Comparison of ENCODE assay signal across 18 mouse cellular contexts in genomic region chr1:63667201-63667948, GRCm38 (mm10). TPM values are rescaled to one million over a fixed set of nuclear protein-coding genes. Genes with fewer than 3 reads are reported as not detected.
DNase-seq lines count a peak whose midpoint lies in the region; ATAC-seq and TF ChIP-seq lines count a peak whose summit lies in the region.
"Had no signal": no experiment of that assay in that cellular context is flagged by ENCODE, and none has a peak within 500 bp of the region (broad histone marks: within the 10 kb centered on the region; RNA-seq: fewer than 3 reads in every experiment).

No protein-coding gene starts in this region.

- H3K4me3 ChIP-seq in hindbrain, embryonic 11.5 days (ENCODE audit: low read depth, low read length), result no peak overlapping the region
- H3K4me3 ChIP-seq in hindbrain, embryonic 10.5 days, result no peak overlapping the region
- no peak overlapping the region for H3K4me3 ChIP-seq in forebrain, embryonic 16.5 days (replicated peaks; ENCODE audit: low read length)
- H3K4me3 ChIP-seq in midbrain, postnatal 0 days (ENCODE audit: low read depth, low read length), result no peak overlapping the region
- H3K4me3 ChIP-seq in heart, embryonic 11.5 days (ENCODE audit: low read depth, low read length), result no peak overlapping the region
- H3K4me3 ChIP-seq: myocyte had no signal

- H3K27me3 ChIP-seq in hindbrain, embryonic 11.5 days (ENCODE audit: control insufficient read depth, insufficient read depth, low read length), result no peaks in the 10 kb centered on the region
- no peaks in the 10 kb centered on the region for H3K27me3 ChIP-seq in hindbrain, embryonic 10.5 days (ENCODE audit: insufficient read depth, poor library complexity, severe bottlenecking)
- H3K27me3 ChIP-seq in forebrain, embryonic 16.5 days (replicated peaks; ENCODE audit: control insufficient read depth, insufficient read depth, low read length), result no peaks in the 10 kb centered on the region; the same call in 1 of the 2 replicates
- H3K27me3 ChIP-seq in midbrain, postnatal 0 days (ENCODE audit: insufficient read depth, low read length), result no peaks in the 10 kb centered on the region
- peaks cover 4% of the 10 kb centered on the region; the same call in 1 of the 2 replicates for H3K27me3 ChIP-seq in heart, embryonic 11.5 days (ENCODE audit: control insufficient read depth, insufficient read depth, low read length)

- ATAC-seq in hindbrain, embryonic 11.5 days (ENCODE audit: low FRiP score), result no peak
- ATAC-seq in forebrain, embryonic 16.5 days, result peak; percentile 32
- no peak for ATAC-seq in midbrain, postnatal 0 days (ENCODE audit: low FRiP score)
- ATAC-seq in heart, embryonic 11.5 days (replicated peaks; ENCODE audit: insufficient number of reproducible peaks, low FRiP score, low TSS enrichment), result no peak

- intact Hi-C loops in left cerebral cortex, postnatal 14 days (cut with DNase I), result no loop called here

- WGBS in hindbrain, embryonic 11.5 days, result 51% methylated on average over 9 of the region's 9 CpGs
- WGBS in hindbrain, embryonic 10.5 days, result 53% methylated on average over 9 of the region's 9 CpGs
- 21% methylated on average over 9 of the region's 9 CpGs for WGBS in forebrain, embryonic 16.5 days
- 47% methylated on average over 9 of the region's 9 CpGs for WGBS in midbrain, postnatal 0 days
- 31% methylated on average over 9 of the region's 9 CpGs for WGBS in heart, embryonic 11.5 days (ENCODE audit: insufficient replicate concordance)

- no peak for TF ChIP-seq CTCF in midbrain, postnatal 0 days (IDR thresholded peaks at IDR 0.05)

- H3K9ac ChIP-seq in hindbrain, embryonic 11.5 days (ENCODE audit: low read depth, low read length), result no peak overlapping the region
- no peak overlapping the region for H3K9ac ChIP-seq in forebrain, embryonic 16.5 days (replicated peaks; ENCODE audit: low read depth, low read length)
- peak overlapping the region; percentile 44; the same call in 1 of the 2 replicates for H3K9ac ChIP-seq in midbrain, postnatal 0 days (replicated peaks; ENCODE audit: low read length, poor library complexity, severe bottlenecking)
- no peak overlapping the region for H3K9ac ChIP-seq in heart, embryonic 11.5 days (ENCODE audit: low read depth, low read length)

- DNase-seq in hindbrain, embryonic 11.5 days (ENCODE audit: low spot score), result peak; percentile 14
- no peak for DNase-seq in hindbrain, embryonic 10.5 days (ENCODE audit: low spot score)
- peak; percentile 45 for DNase-seq in R1 (ENCODE audit: low read depth, low spot score)
- DNase-seq in midbrain, postnatal 0 days (ENCODE audit: low spot score), result peak; percentile 33
- DNase-seq in ovary, postnatal 10 days (ENCODE audit: low spot score), result no peak
- no peak for DNase-seq in left cerebral cortex, postnatal 14 days (ENCODE audit: low spot score in 2 of 2)
- DNase-seq: adrenal gland, postnatal 14 days; cerebellum, adult 11-12 months; gastrocnemius, postnatal 25 days; kidney, adult 11 months; kidney, postnatal 36 days; thymus, postnatal 4 days had no signal

- H3K4me1 ChIP-seq in hindbrain, embryonic 11.5 days (replicated peaks; ENCODE audit: control insufficient read depth, insufficient read depth, low read length), result peaks cover 3% of the 10 kb centered on the region; the same call in 1 of the 2 replicates
- H3K4me1 ChIP-seq in hindbrain, embryonic 10.5 days (replicated peaks), result peaks cover 17% of the 10 kb centered on the region
- peaks cover 17% of the 10 kb centered on the region for H3K4me1 ChIP-seq in forebrain, embryonic 16.5 days (replicated peaks; ENCODE audit: control insufficient read depth, insufficient read depth, low read length)
- peaks cover 10% of the 10 kb centered on the region; the same call in 1 of the 2 replicates for H3K4me1 ChIP-seq in midbrain, postnatal 0 days (ENCODE audit: insufficient read depth, low read length)
- no peaks in the 10 kb centered on the region for H3K4me1 ChIP-seq in heart, embryonic 11.5 days (ENCODE audit: control insufficient read depth, insufficient read depth, low read length)

- H3K9me3 ChIP-seq in hindbrain, embryonic 11.5 days (ENCODE audit: control insufficient read depth, low read length), result no peaks in the 10 kb centered on the region
- H3K9me3 ChIP-seq in hindbrain, embryonic 10.5 days, result no peaks in the 10 kb centered on the region
- no peaks in the 10 kb centered on the region for H3K9me3 ChIP-seq in forebrain, embryonic 16.5 days (ENCODE audit: control insufficient read depth, low read length)
- no peaks in the 10 kb centered on the region for H3K9me3 ChIP-seq in midbrain, postnatal 0 days (ENCODE audit: low read length)
- no peaks in the 10 kb centered on the region for H3K9me3 ChIP-seq in heart, embryonic 11.5 days (replicated peaks; ENCODE audit: control insufficient read depth, low read length)

- no peak overlapping the region for H3K4me2 ChIP-seq in hindbrain, embryonic 11.5 days (replicated peaks; ENCODE audit: low read depth, low read length)
- H3K4me2 ChIP-seq in forebrain, embryonic 16.5 days (ENCODE audit: low read length), result peak overlapping the region; percentile 57; the same call in 1 of the 2 replicates
- peak overlapping the region; percentile 45 for H3K4me2 ChIP-seq in midbrain, postnatal 0 days (ENCODE audit: low read depth, low read length, poor library complexity, severe bottlenecking)
- no peak overlapping the region for H3K4me2 ChIP-seq in heart, embryonic 11.5 days

- H3K36me3 ChIP-seq in hindbrain, embryonic 11.5 days (ENCODE audit: control insufficient read depth, insufficient read depth, low read length), result no peaks in the 10 kb centered on the region
- H3K36me3 ChIP-seq in hindbrain, embryonic 10.5 days, result no peaks in the 10 kb centered on the region
- no peaks in the 10 kb centered on the region for H3K36me3 ChIP-seq in forebrain, embryonic 16.5 days (ENCODE audit: control insufficient read depth, insufficient read depth)
- no peaks in the 10 kb centered on the region for H3K36me3 ChIP-seq in midbrain, postnatal 0 days (ENCODE audit: insufficient read depth, low read length)
- no peaks in the 10 kb centered on the region for H3K36me3 ChIP-seq in heart, embryonic 11.5 days (ENCODE audit: control insufficient read depth, insufficient read depth, low read length)

- no peak overlapping the region for H3K27ac ChIP-seq in hindbrain, embryonic 11.5 days (ENCODE audit: low read depth, low read length)
- no peak overlapping the region for H3K27ac ChIP-seq in hindbrain, embryonic 10.5 days
- no peak overlapping the region for H3K27ac ChIP-seq in forebrain, embryonic 16.5 days (ENCODE audit: low read length)
- peak overlapping the region; percentile 76; the same call in 1 of the 2 replicates for H3K27ac ChIP-seq in midbrain, postnatal 0 days (ENCODE audit: low read depth, low read length)
- H3K27ac ChIP-seq in heart, embryonic 11.5 days (ENCODE audit: low read depth, low read length), result no peak overlapping the region
- H3K27ac ChIP-seq: macrophage had no signal

RNA-seq across cellular contexts. Expression of gene Dytn, which starts 19.4 kb away (rescaled TPM):
- polyA plus RNA-seq in hindbrain, embryonic 11.5 days (2014; fragmentation: Nextera tagmentation; extraction: Ambion mirVana), result not detected in 2 replicates
- polyA plus RNA-seq in hindbrain, embryonic 10.5 days (2016; fragmentation: Nextera tagmentation; extraction: Ambion mirVana), result 0.05 TPM in 1 of 2 replicates, not detected in the other
- not detected in 2 replicates for polyA plus RNA-seq in forebrain, embryonic 16.5 days (2015; fragmentation: Nextera tagmentation; extraction: Ambion mirVana)
- 0.19 TPM in 1 of 2 replicates, not detected in the other for total RNA-seq in midbrain, postnatal 0 days (2014; rRNA removed)
- polyA plus RNA-seq in midbrain, postnatal 0 days (2015; fragmentation: Nextera tagmentation; extraction: Ambion mirVana), result not detected in 2 replicates
- polyA plus RNA-seq in heart, embryonic 11.5 days (2014; fragmentation: Nextera tagmentation; extraction: Ambion mirVana), result not detected in 2 replicates
- not detected for total RNA-seq in left cerebral cortex, postnatal 14 days (2021)
- total RNA-seq: adrenal gland, postnatal 14 days; gastrocnemius, postnatal 25 days had no signal
- polyA plus RNA-seq: heart, postnatal 0 days; liver, embryonic 16.5 days; macrophage; myocyte had no signal

RNA-seq across cellular contexts. Expression of gene Gm39653, which starts 51.6 kb away (rescaled TPM):
- not detected in 2 replicates for polyA plus RNA-seq in hindbrain, embryonic 11.5 days (2014; fragmentation: Nextera tagmentation; extraction: Ambion mirVana)
- polyA plus RNA-seq in hindbrain, embryonic 10.5 days (2016; fragmentation: Nextera tagmentation; extraction: Ambion mirVana), result not detected in 2 replicates
- polyA plus RNA-seq in forebrain, embryonic 16.5 days (2015; fragmentation: Nextera tagmentation; extraction: Ambion mirVana), result not detected in 2 replicates
- not detected in 2 replicates for total RNA-seq in midbrain, postnatal 0 days (2014; rRNA removed)
- not detected in 2 replicates for polyA plus RNA-seq in midbrain, postnatal 0 days (2015; fragmentation: Nextera tagmentation; extraction: Ambion mirVana)
- polyA plus RNA-seq in heart, embryonic 11.5 days (2014; fragmentation: Nextera tagmentation; extraction: Ambion mirVana), result not detected in 2 replicates
- not detected for total RNA-seq in left cerebral cortex, postnatal 14 days (2021)
- total RNA-seq: adrenal gland, postnatal 14 days; gastrocnemius, postnatal 25 days had no signal
- polyA plus RNA-seq: heart, postnatal 0 days; liver, embryonic 16.5 days; macrophage; myocyte had no signal

Comparison
In these comparisons a context has a peak if more than half of its experiments do, and no peak if none do; other contexts are left out.
1. DNase-seq: peak in hindbrain, embryonic 11.5 days (single experiment), R1 (single experiment) and midbrain, postnatal 0 days (single experiment); none in hindbrain, embryonic 10.5 days (single experiment), ovary, postnatal 10 days (single experiment) and left cerebral cortex, postnatal 14 days (0 of 2).
2. H3K4me2 ChIP-seq: peak in forebrain, embryonic 16.5 days (single experiment) and midbrain, postnatal 0 days (single experiment); none in hindbrain, embryonic 11.5 days (single experiment) and heart, embryonic 11.5 days (single experiment).